Mouse (Mus musculus) ES-E14 (cell line): ENCODE data around the gene Rnf181. TPM values are rescaled to one million over a fixed set of nuclear protein-coding genes. Genes with fewer than 3 reads are reported as not detected.
A peak's percentile ranks its signal among the peaks of the same experiment; 100 is the strongest.

Experiments used
- DNase-seq: peaks from one replicate; pipeline ENCODE4 v3.0.0-alpha.2; 2013; ENCODE audit warnings: low read depth, low spot score
- H3K27ac ChIP-seq: 2 replicates; pipeline ENCODE4 v1.5.1; 2012; ENCODE audit warnings: low read depth, mild to moderate bottlenecking, low read length, moderate library complexity, mixed read lengths; ENCODE audit not compliant: poor library complexity, insufficient read depth, severe bottlenecking
- H3K36me3 ChIP-seq: 2 replicates; pipeline ENCODE4 v1.6.1; 2012; ENCODE audit warnings: mild to moderate bottlenecking, low read length, moderate library complexity, mixed read lengths; ENCODE audit not compliant: control insufficient read depth, poor library complexity, insufficient read depth, severe bottlenecking
- H3K4me1 ChIP-seq, 2 experiments: fragments of 150-350 bp in 1 of 2; sonication (generic) in 1 of 2; 2 replicates each; pipeline ENCODE4 v1.6.1; 2012; ENCODE audit warnings: low read length in 2 of 2, mild to moderate bottlenecking in 1 of 2, mixed read lengths in 1 of 2; ENCODE audit not compliant: control insufficient read depth in 2 of 2, insufficient read depth in 2 of 2, poor library complexity in 1 of 2
- H3K4me3 ChIP-seq, 2 experiments: fragments of 150-350 bp in 1 of 2; sonication (generic) in 1 of 2; 2 replicates each; pipeline ENCODE4 v1.5.1; 2012; ENCODE audit warnings: low read length in 2 of 2, low read depth in 1 of 2, mild to moderate bottlenecking in 1 of 2, mixed read lengths in 1 of 2; ENCODE audit not compliant: insufficient read depth in 1 of 2, poor library complexity in 1 of 2, severe bottlenecking in 1 of 2
- H3K9ac ChIP-seq: 2 replicates; pipeline ENCODE4 v1.6.1; 2012; ENCODE audit warnings: low read depth, mild to moderate bottlenecking, low read length, mixed read lengths; ENCODE audit not compliant: poor library complexity, insufficient read depth, severe bottlenecking
- H3K9me3 ChIP-seq: fragments of 150-350 bp; sonication (generic); 2 replicates; pipeline ENCODE4 v1.6.1; 2012; ENCODE audit warnings: low read depth, mild to moderate bottlenecking, low read length; ENCODE audit not compliant: control insufficient read depth, insufficient read depth
- CHD2 ChIP-seq: IDR thresholded peaks from 2 replicates; pipeline ENCODE4 v1.6.1; 2014; ENCODE audit warnings: mild to moderate bottlenecking, low read depth, low read length, inconsistent platforms
- HCFC1 ChIP-seq: IDR thresholded peaks from 2 replicates; pipeline ENCODE4 v1.6.1; 2012; ENCODE audit warnings: low read length, inconsistent platforms, borderline replicate concordance; ENCODE audit not compliant: insufficient read depth
- MAFK ChIP-seq: IDR thresholded peaks from 2 replicates; pipeline ENCODE4 v1.6.1; 2014; ENCODE audit warnings: mild to moderate bottlenecking, low read depth, low read length, inconsistent platforms; ENCODE audit not compliant: insufficient read depth
- ZC3H11A ChIP-seq: IDR thresholded peaks from 2 replicates; pipeline ENCODE4 v1.6.1; 2012; ENCODE audit warnings: low read depth, mild to moderate bottlenecking, inconsistent platforms, low read length, borderline replicate concordance
- ZNF384 ChIP-seq: IDR thresholded peaks from 2 replicates; pipeline ENCODE4 v1.6.1; 2012; ENCODE audit warnings: low read depth, low read length, inconsistent platforms
- in situ Hi-C, 2 experiments: fragments of 600-800 bp; cut with MboI; formaldehyde crosslinking; loops; one replicate each; pipeline ENCODE4 v1.15.1; 2025; ENCODE audit warnings: low sequenced_read_pairs in 2 of 2, inconsistent platforms in 1 of 2; ENCODE audit not compliant: unreplicated experiment in 2 of 2
- total RNA-seq: library from RNA; depleted of rRNA; stranded (reverse); fragments of 300-350 nt; gene quantifications from 2 replicates; pipeline ENCODE4 v1.2.3, GENCODE M21; 2012

Gene Rnf181
- total RNA-seq, 1 experiment = 62.0 TPM

DNA sequence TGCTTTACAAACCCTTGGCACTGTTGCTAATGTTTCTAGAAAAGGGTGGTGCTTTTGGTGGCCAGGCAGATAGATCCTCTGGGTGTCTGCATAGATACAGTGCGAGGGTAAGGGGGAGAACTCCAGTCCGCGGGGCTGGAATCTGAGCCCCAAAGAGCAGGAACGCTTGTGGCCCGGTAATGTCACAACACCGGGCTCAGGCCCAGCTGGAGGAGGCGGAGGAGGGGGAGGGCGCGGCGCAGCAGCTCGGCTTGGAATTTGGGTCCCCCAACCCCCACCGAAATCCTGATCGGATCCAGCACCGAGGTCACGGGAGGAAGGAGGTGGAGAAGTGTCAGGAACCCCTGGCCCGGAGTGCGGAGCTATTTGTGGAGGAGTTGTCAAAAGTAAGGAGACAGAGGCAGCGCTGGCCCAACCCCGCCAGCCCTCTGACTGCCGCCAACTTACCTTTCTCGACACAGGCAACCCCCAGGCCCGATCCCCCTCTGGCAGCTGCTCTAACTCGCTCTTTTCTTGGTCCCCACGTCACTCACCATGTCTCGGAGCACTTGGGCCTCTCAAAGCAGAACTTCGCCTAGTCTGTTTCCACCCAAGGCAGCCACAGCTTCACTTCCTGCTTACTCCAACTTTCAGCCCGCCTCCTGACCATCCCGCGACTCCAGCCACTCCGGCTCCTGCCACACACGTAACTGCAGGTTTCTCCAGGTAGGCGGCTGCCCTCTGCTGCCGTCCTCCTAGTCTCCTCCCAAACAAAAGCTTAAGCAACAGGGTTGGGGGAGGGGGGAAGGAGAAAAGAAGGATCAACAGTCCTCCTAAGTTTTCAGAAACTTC, 23.4 kb upstream of the Rnf181 start, which contains the start of gene Vamp8:
Gene Vamp8 (minus strand): TSS at position 763 of the 831 bp plus-strand sequence.
- TF ChIP-seq ZNF384 = no peak
- TF ChIP-seq MAFK = no peak
- no peak for TF ChIP-seq ZC3H11A
- no peak for TF ChIP-seq CHD2
- no peak; the same call in 1 of the 2 replicates for TF ChIP-seq HCFC1
- Histone ChIP-seq H3K4me3 (peak within 1 kb of the TSS; percentile 67 to 89), H3K9me3 (no peaks in the 10 kb centered on the region), H3K36me3 (no peaks in the 10 kb centered on the region), H3K27ac (peak within 1 kb of the TSS; percentile 60; the same call in 1 of the 2 replicates), H3K4me1 (peaks cover 3 to 4% of the 10 kb centered on the region in 2 experiments; a peak in 1 of 4 replicates), H3K9ac (peak within 1 kb of the TSS; percentile 72)
- DNase-seq = peak; percentile 60
- in situ Hi-C loops = no loop called here

DNA sequence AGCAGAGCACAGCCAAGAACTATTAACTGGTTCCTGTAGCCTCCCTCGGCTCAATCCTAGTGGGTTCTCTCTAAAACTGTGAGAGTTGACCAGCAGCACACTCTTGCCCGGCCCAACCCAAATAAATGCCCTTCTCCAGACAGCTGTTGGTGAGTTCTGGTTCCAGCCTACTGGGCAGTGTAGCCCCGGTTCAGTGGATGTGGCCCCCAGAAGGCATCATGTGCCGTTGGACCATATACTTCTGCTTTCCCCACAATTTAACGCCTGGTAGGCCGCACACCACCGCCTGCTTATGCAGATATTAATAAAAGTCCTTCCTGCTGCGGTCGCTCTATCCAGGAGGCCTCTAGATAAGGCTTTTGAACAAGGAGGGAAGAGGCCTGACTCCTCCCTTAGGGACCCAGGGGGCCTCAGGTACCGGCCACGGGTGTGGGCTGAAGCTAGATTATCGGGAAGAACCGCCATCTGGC, 22.8 kb upstream of the Rnf181 start:
- Histone ChIP-seq H3K9me3 (no peaks in the 10 kb centered on the region), H3K9ac (peak overlapping the region; percentile 72), H3K27ac (no peak overlapping the region), H3K4me1 (peaks cover 3 to 4% of the 10 kb centered on the region in 2 experiments; a peak in 1 of 4 replicates), H3K4me3 (peak overlapping the region; percentile 67 to 89), H3K36me3 (no peaks in the 10 kb centered on the region)
- in situ Hi-C loops = no loop called here
- no peak for DNase-seq
- TF ChIP-seq ZC3H11A (no peak), ZNF384 (no peak)

DNA sequence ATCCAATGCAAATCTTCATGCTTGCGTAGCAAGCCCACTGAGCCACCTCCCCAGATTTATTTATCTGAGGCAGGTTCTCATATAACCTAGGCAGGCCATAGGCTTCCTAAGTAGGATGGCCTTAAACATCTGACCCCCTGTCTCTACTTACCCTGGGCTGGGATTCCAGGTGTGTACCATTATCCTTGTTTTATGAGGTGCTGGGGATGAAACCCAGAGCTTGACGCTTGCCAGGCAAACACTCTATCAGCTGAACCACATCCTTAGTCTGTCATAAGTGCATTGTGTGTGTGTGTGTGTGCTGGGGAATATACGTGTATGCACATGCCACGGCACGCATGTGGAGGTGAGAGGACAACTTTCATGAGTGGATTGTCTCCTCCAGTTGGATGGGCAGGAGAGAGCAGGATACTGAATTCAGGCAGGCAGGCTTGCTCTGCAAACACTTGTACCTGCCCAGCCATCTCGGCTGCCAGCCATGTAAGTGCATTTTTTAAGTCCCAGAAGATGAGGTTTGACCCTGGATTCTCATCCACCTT, 22.1 kb upstream of the Rnf181 start:
- DNase-seq = no peak
- in situ Hi-C loops = no loop called here
- Histone ChIP-seq H3K4me3 (no peak overlapping the region), H3K9me3 (no peaks in the 10 kb centered on the region), H3K36me3 (no peaks in the 10 kb centered on the region), H3K4me1 (peaks cover 3 to 4% of the 10 kb centered on the region in 2 experiments; a peak in 1 of 4 replicates), H3K9ac (no peak overlapping the region), H3K27ac (no peak overlapping the region)
- TF ChIP-seq ZNF384 (no peak), MAFK (no peak), HCFC1 (no peak), ZC3H11A (no peak), CHD2 (no peak)

DNA sequence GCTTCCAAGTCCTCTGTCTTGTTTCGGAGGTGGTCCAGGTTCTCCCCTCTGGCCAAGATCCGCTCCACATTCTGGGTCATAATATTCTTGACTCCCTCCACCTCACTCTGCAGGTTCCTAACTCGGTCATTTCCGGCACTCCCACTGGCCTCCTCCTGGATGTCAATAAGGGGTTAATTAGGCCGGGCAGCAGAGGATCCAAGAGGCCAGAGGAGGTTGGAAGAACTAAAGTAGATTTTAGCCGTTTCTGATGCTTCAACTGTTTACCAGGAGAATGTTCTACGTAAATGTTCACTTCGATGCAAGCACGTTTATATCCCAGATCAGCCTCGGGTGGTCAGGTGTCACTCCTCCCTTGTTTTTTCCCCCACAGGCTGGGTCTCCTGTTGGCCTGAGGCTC, 21.5 kb upstream of the Rnf181 start:
- Histone ChIP-seq H3K27ac (no peak overlapping the region), H3K36me3 (no peaks in the 10 kb centered on the region), H3K9ac (no peak overlapping the region), H3K9me3 (no peaks in the 10 kb centered on the region), H3K4me1 (peaks cover 3 to 4% of the 10 kb centered on the region in 2 experiments; a peak in 1 of 4 replicates), H3K4me3 (no peak overlapping the region)
- in situ Hi-C loops = no loop called here
- TF ChIP-seq ZC3H11A = no peak
- no peak for TF ChIP-seq HCFC1
- TF ChIP-seq ZNF384 = no peak
- TF ChIP-seq MAFK = no peak
- no peak for TF ChIP-seq CHD2
- no peak for DNase-seq
